Mouse (Mus musculus): ENCODE measurements around the gene Atp6v0e2. TPM values are rescaled to one million over a fixed set of nuclear protein-coding genes. Genes with fewer than 3 reads are reported as not detected.

The Atp6v0e2 gene
- 1 to 10 TPM; 1.4 to 2.6 TPM for total RNA-seq (2023)

GRCm38 (mm10) chr6:48537105-48537954 is at the start of gene Atp6v0e2:
Gene Atp6v0e2, plus strand, starts transcription at chr6:48537615.

GRCm38 (mm10) chr6:48554280-48555103 is 17.1 kb downstream of the Atp6v0e2 start, which contains the start of gene Lrrc61:
Gene Lrrc61, plus strand, starts transcription at chr6:48554796.

GRCm38 (mm10) chr6:48572572-48573061 is 35.2 kb downstream of the Atp6v0e2 start, which contains the start of gene Rarres2:
Gene Rarres2, minus strand, starts transcription at chr6:48572789.

GRCm38 (mm10) chr6:48589194-48589750 is 51.9 kb downstream of the Atp6v0e2 start, which contains the start of gene Gm45021:
Gene Gm45021, plus strand, starts transcription at chr6:48589610.

Other genes starting within 250 kb of the Atp6v0e2 start
- 1 to 10 TPM; 1.2 to 2.0 TPM for gene Krba1, start 142.0 kb upstream of the Atp6v0e2 start, total RNA-seq (2023)
- gene Zfp467, start 91.8 kb upstream of the Atp6v0e2 start, total RNA-seq (2023) = 10 to 100 TPM; 49.1 to 56.8 TPM
- under 1 TPM; 0.52 TPM for gene Sspo, start 89.4 kb upstream of the Atp6v0e2 start, total RNA-seq (2023)
- 10 to 100 TPM; 53.5 to 56.8 TPM for gene Lrrc61, start 17.2 kb downstream of the Atp6v0e2 start, total RNA-seq (2023)
- 1 to 10 TPM; 1.7 to 2.6 TPM for gene Rarres2, start 35.2 kb downstream of the Atp6v0e2 start, total RNA-seq (2023)
- not detected for gene Gm45021, start 52.0 kb downstream of the Atp6v0e2 start, total RNA-seq (2023)
- 1 to 10 TPM; 8.3 to 9.3 TPM for gene Repin1, start 56.3 kb downstream of the Atp6v0e2 start, total RNA-seq (2023)
- not detected for gene Gm44965, start 56.3 kb downstream of the Atp6v0e2 start, total RNA-seq (2023)
- gene Zfp775, start 64.4 kb downstream of the Atp6v0e2 start, total RNA-seq (2023) = 1 to 10 TPM; 2.7 to 3.6 TPM
- not detected for gene AI854703, start 89.1 kb downstream of the Atp6v0e2 start, total RNA-seq (2023)
- gene Gimap8, start 109.6 kb downstream of the Atp6v0e2 start, total RNA-seq (2023) = under 1 TPM; 0.39 to 0.89 TPM
- 1 to 10 TPM in 1 of 2 experiments, under 1 TPM in 1; 1.00 to 1.4 TPM for gene Gimap9, start 138.5 kb downstream of the Atp6v0e2 start, total RNA-seq (2023)
- 1 to 10 TPM in 1 of 2 experiments, under 1 TPM in 1; 0.82 to 2.7 TPM for gene Gimap4, start 146.9 kb downstream of the Atp6v0e2 start, total RNA-seq (2023)
- 1 to 10 TPM; 8.3 to 9.2 TPM for gene Gimap6, start 170.6 kb downstream of the Atp6v0e2 start, total RNA-seq (2023)
- gene Gm28053, start 181.0 kb downstream of the Atp6v0e2 start, total RNA-seq (2023) = not detected
- gene Gimap7, start 181.0 kb downstream of the Atp6v0e2 start, total RNA-seq (2023) = not detected
- 1 to 10 TPM; 1.1 to 1.6 TPM for gene Gimap1, start 201.4 kb downstream of the Atp6v0e2 start, total RNA-seq (2023)
- 1 to 10 TPM in 1 of 2 experiments, under 1 TPM in 1; 0.46 to 1.2 TPM for gene Gimap5, start 208.6 kb downstream of the Atp6v0e2 start, total RNA-seq (2023)
- gene Gimap3, start 233.2 kb downstream of the Atp6v0e2 start, total RNA-seq (2023) = 1 to 10 TPM in 1 of 2 experiments, under 1 TPM in 1; 1.00 to 1.8 TPM